Mouse (Mus musculus) MEL (cell line): ENCODE measurements around the gene Tnfrsf13b. TPM values are rescaled to one million over a fixed set of nuclear protein-coding genes. Genes with fewer than 3 reads are reported as not detected.
A peak's percentile ranks its signal among the peaks of the same experiment; 100 is the strongest.
"Not testable (repeated sequence)": the region's sequence is repeated elsewhere in the genome, so short reads cannot be mapped to it uniquely, and the experiment has no call there.

Experiments
- DNase-seq: peaks from one replicate; pipeline ENCODE4 v3.0.0; 2011; ENCODE audit warnings: low read depth, low spot score
- H3K27ac ChIP-seq: 2 replicates; pipeline ENCODE4 v1.5.1; 2012; ENCODE audit warnings: low read depth, mild to moderate bottlenecking, control low read depth, low read length, moderate library complexity; ENCODE audit not compliant: control insufficient read depth
- H3K27me3 ChIP-seq, 2 experiments: fragments of 150-350 bp in 1 of 2; sonication (generic) in 1 of 2; 2 replicates each; pipeline ENCODE4 v1.6.1; 2012; ENCODE audit warnings: low read length in 2 of 2, mild to moderate bottlenecking in 2 of 2, improper control_type of control experiment in 1 of 2, moderate library complexity in 1 of 2; ENCODE audit not compliant: insufficient read depth in 2 of 2, control insufficient read depth in 1 of 2
- H3K36me3 ChIP-seq, 2 experiments: 2 replicates each; pipeline ENCODE4 v1.6.1; 2012 to 2014; ENCODE audit warnings: low read length in 2 of 2, improper control_type of control experiment in 1 of 2, inconsistent platforms in 1 of 2, mild to moderate bottlenecking in 1 of 2; ENCODE audit not compliant: insufficient read depth in 2 of 2, control insufficient read depth in 1 of 2
- H3K4me1 ChIP-seq, 2 experiments: fragments of 150-350 bp in 1 of 2; sonication (generic) in 1 of 2; 2 replicates each; pipeline ENCODE4 v1.6.1; 2012; ENCODE audit warnings: low read length in 2 of 2, improper control_type of control experiment in 1 of 2, mild to moderate bottlenecking in 1 of 2; ENCODE audit not compliant: insufficient read depth in 2 of 2, control insufficient read depth in 1 of 2
- H3K4me3 ChIP-seq, 2 experiments: fragments of 150-350 bp in 1 of 2; sonication (generic) in 1 of 2; 2 replicates each; pipeline ENCODE4 v1.5.1; 2012; ENCODE audit warnings: low read depth in 2 of 2, low read length in 2 of 2, mild to moderate bottlenecking in 2 of 2, moderate library complexity in 2 of 2, control low read depth in 1 of 2, improper control_type of control experiment in 1 of 2; ENCODE audit not compliant: control insufficient read depth in 1 of 2, insufficient read depth in 1 of 2
- H3K79me2 ChIP-seq: 2 replicates; pipeline ENCODE4 v1.6.1; 2012; ENCODE audit warnings: mild to moderate bottlenecking, low read length, moderate library complexity; ENCODE audit not compliant: control insufficient read depth, poor library complexity, insufficient read depth
- H3K9ac ChIP-seq: 2 replicates; pipeline ENCODE4 v1.6.1; 2012; ENCODE audit warnings: low read depth, mild to moderate bottlenecking, control low read depth, low read length, moderate library complexity; ENCODE audit not compliant: control insufficient read depth, poor library complexity, severe bottlenecking
- H3K9me3 ChIP-seq: fragments of 150-350 bp; sonication (generic); replicated peaks from 2 replicates; pipeline ENCODE4 v1.6.1; 2012; ENCODE audit warnings: mild to moderate bottlenecking, low read length, improper control_type of control experiment, moderate library complexity; ENCODE audit not compliant: insufficient read depth
- CHD1 ChIP-seq: IDR thresholded peaks from 2 replicates; pipeline ENCODE4 v1.6.1; 2012; ENCODE audit warnings: low read depth, mild to moderate bottlenecking, inconsistent platforms, low read length, improper control_type of control experiment
- CTCF ChIP-seq, 3 experiments: IDR thresholded peaks in 2 of 3; conservative IDR thresholded peaks in 1 of 3; 2 replicates each; pipeline ENCODE4 v1.5.1; 2011 to 2012; ENCODE audit warnings: low read length in 3 of 3, low read depth in 2 of 3, mild to moderate bottlenecking in 2 of 3, improper control_type of control experiment in 1 of 3, inconsistent platforms in 1 of 3, mixed read lengths in 1 of 3, moderate library complexity in 1 of 3; ENCODE audit not compliant: control insufficient read depth in 1 of 3, insufficient read depth in 1 of 3, poor library complexity in 1 of 3, severe bottlenecking in 1 of 3
- ELF1 ChIP-seq: IDR thresholded peaks from 2 replicates; pipeline ENCODE4 v1.6.1; 2014; ENCODE audit warnings: low read depth, mild to moderate bottlenecking, inconsistent platforms, low read length, improper control_type of control experiment, moderate library complexity
- EP300 ChIP-seq, 2 experiments: IDR thresholded peaks; 2 replicates each; pipeline ENCODE4 v1.6.1; 2011; ENCODE audit warnings: improper control_type of control experiment in 2 of 2, low read length in 2 of 2, low read depth in 1 of 2, mild to moderate bottlenecking in 1 of 2
- ETS1 ChIP-seq: IDR thresholded peaks from 2 replicates; pipeline ENCODE4 v1.6.1; 2012; ENCODE audit warnings: low read depth, mild to moderate bottlenecking, inconsistent platforms, low read length, improper control_type of control experiment, moderate library complexity
- GABPA ChIP-seq: IDR thresholded peaks from 2 replicates; pipeline ENCODE4 v1.6.1; 2012; ENCODE audit warnings: low read depth, mild to moderate bottlenecking, inconsistent platforms, low read length, improper control_type of control experiment, moderate library complexity
- HCFC1 ChIP-seq: IDR thresholded peaks from 2 replicates; pipeline ENCODE4 v1.6.1; 2012; ENCODE audit warnings: low read depth, mild to moderate bottlenecking, inconsistent platforms, low read length, improper control_type of control experiment, moderate library complexity
- KAT2A ChIP-seq: conservative IDR thresholded peaks from 2 replicates; pipeline ENCODE4 v1.6.1; 2012; ENCODE audit warnings: low read depth, low read length, improper control_type of control experiment, inconsistent platforms
- MAFK ChIP-seq: IDR thresholded peaks from 2 replicates; pipeline ENCODE4 v1.6.1; 2011; ENCODE audit warnings: low read depth, mild to moderate bottlenecking, low read length, improper control_type of control experiment, borderline replicate concordance
- MAX ChIP-seq: IDR thresholded peaks from 2 replicates; pipeline ENCODE4 v1.6.1; 2011; ENCODE audit warnings: low read length, improper control_type of control experiment
- MEF2A ChIP-seq: IDR thresholded peaks from 2 replicates; pipeline ENCODE4 v1.6.1; 2014; ENCODE audit warnings: low read depth, mild to moderate bottlenecking, inconsistent platforms, low read length, improper control_type of control experiment; ENCODE audit not compliant: poor library complexity, insufficient replicate concordance, severe bottlenecking; ENCODE audit errors: extremely low read depth
- MXI1 ChIP-seq: IDR thresholded peaks from 2 replicates; pipeline ENCODE4 v1.6.1; 2011; ENCODE audit warnings: mild to moderate bottlenecking, low read depth, low read length, improper control_type of control experiment
- MYB ChIP-seq: IDR thresholded peaks from 2 replicates; pipeline ENCODE4 v1.6.1; 2011; ENCODE audit warnings: mild to moderate bottlenecking, low read depth, low read length, improper control_type of control experiment
- MYC ChIP-seq: IDR thresholded peaks from 2 replicates; pipeline ENCODE4 v1.6.1; 2011; ENCODE audit warnings: low read depth, mild to moderate bottlenecking, low read length, improper control_type of control experiment, moderate library complexity
- NRF1 ChIP-seq: IDR thresholded peaks from 2 replicates; pipeline ENCODE4 v1.6.1; 2014; ENCODE audit warnings: low read depth, mild to moderate bottlenecking, inconsistent platforms, low read length, improper control_type of control experiment, moderate library complexity; ENCODE audit not compliant: poor library complexity, insufficient read depth, severe bottlenecking
- POLR2AphosphoS2 ChIP-seq: IDR thresholded peaks from 2 replicates; pipeline ENCODE4 v1.6.1; 2011; ENCODE audit warnings: low read length, improper control_type of control experiment
- SIN3A ChIP-seq: IDR thresholded peaks from 2 replicates; pipeline ENCODE4 v1.6.1; 2012; ENCODE audit warnings: low read length, improper control_type of control experiment, inconsistent platforms
- SMC3 ChIP-seq: IDR thresholded peaks from 2 replicates; pipeline ENCODE4 v1.6.1; 2011; ENCODE audit warnings: low read depth, low read length, improper control_type of control experiment
- TAL1 ChIP-seq: IDR thresholded peaks from 2 replicates; pipeline ENCODE4 v1.6.1; 2012; ENCODE audit warnings: mild to moderate bottlenecking, inconsistent platforms, low read length, moderate library complexity, mixed read lengths
- TBP ChIP-seq: IDR thresholded peaks from 2 replicates; pipeline ENCODE4 v1.8.0; 2011; ENCODE audit warnings: low read depth, low read length, improper control_type of control experiment
- TCF12 ChIP-seq: IDR thresholded peaks from 2 replicates; pipeline ENCODE4 v1.6.1; 2014; ENCODE audit warnings: low read depth, mild to moderate bottlenecking, inconsistent platforms, low read length, improper control_type of control experiment, moderate library complexity
- UBTF ChIP-seq: IDR thresholded peaks from 2 replicates; pipeline ENCODE4 v1.6.1; 2012; ENCODE audit warnings: low read depth, mild to moderate bottlenecking, inconsistent platforms, low read length, improper control_type of control experiment, moderate library complexity, borderline replicate concordance; ENCODE audit not compliant: insufficient read depth
- ZC3H11A ChIP-seq: IDR thresholded peaks from 2 replicates; pipeline ENCODE4 v1.6.1; 2012; ENCODE audit warnings: low read depth, mild to moderate bottlenecking, inconsistent platforms, low read length, improper control_type of control experiment
- ZMIZ1 ChIP-seq: IDR thresholded peaks from 2 replicates; pipeline ENCODE4 v1.6.1; 2012; ENCODE audit warnings: low read depth, mild to moderate bottlenecking, inconsistent platforms, low read length, improper control_type of control experiment, moderate library complexity
- ZNF384 ChIP-seq: IDR thresholded peaks from 2 replicates; pipeline ENCODE4 v1.6.1; 2012; ENCODE audit warnings: low read depth, mild to moderate bottlenecking, inconsistent platforms, low read length, improper control_type of control experiment
- polyA plus RNA-seq, 2 experiments: library from polyadenylated mRNA; stranded (reverse) in 1 of 2; unstranded in 1 of 2; fragments of >175 nt in 1 of 2; fragments of >200 nt in 1 of 2; gene quantifications; 2 replicates each; pipeline versions ENCODE4 v1.2.1 to v1.2.4; 2012; ENCODE audit warnings: low replicate concordance in 2 of 2, low read depth in 1 of 2; ENCODE audit not compliant: insufficient read length in 2 of 2, insufficient read depth in 1 of 2, missing spikeins in 1 of 2
- total RNA-seq: library from RNA; depleted of rRNA; stranded (reverse); fragments of 300-350 nt; gene quantifications from 2 replicates; pipeline ENCODE4 v1.2.3, GENCODE M21; 2012

Tnfrsf13b gene
- total and polyA plus RNA-seq, 3 experiments = 7.7 to 17.9 TPM; not detected in 1

- H3K27ac ChIP-seq = no peak overlapping the region
- H3K9me3 ChIP-seq = no peaks in the 10 kb centered on the region
- peaks cover 4 to 5% of the 10 kb centered on the region in 2 experiments; a peak in 2 of 4 replicates for H3K4me1 ChIP-seq
- no peak for TF ChIP-seq EP300 (IDR thresholded peaks at IDR 0.05; ENCODE audit: low read depth in 1 of 2, low read length in 2 of 2)
- TF ChIP-seq UBTF = no peak
- no peak for TF ChIP-seq MEF2A
- TF ChIP-seq ZMIZ1 = no peak
- no peak for TF ChIP-seq MYB
- no peak for TF ChIP-seq CHD1
- no peaks in the 10 kb centered on the region for H3K27me3 ChIP-seq
- no peak for DNase-seq
- H3K9ac ChIP-seq = no peak overlapping the region
- no peak overlapping the region for H3K4me3 ChIP-seq
- H3K79me2 ChIP-seq = peaks cover 24% of the 10 kb centered on the region
- peaks cover 2 to 6% of the 10 kb centered on the region in 2 experiments; a peak in 3 of 4 replicates for H3K36me3 ChIP-seq
Observed at GRCm38 (mm10) chr11:61170184-61170583, 43.6 kb downstream of the Tnfrsf13b start.

GRCm38 (mm10) chr11:61173477-61173876 lies 46.9 kb downstream of the Tnfrsf13b start:
- not testable (repeated sequence) for H3K27ac ChIP-seq, H3K27me3 ChIP-seq, H3K9me3 ChIP-seq, DNase-seq, H3K4me3 ChIP-seq, H3K9ac ChIP-seq
- peak; percentile 77 for TF ChIP-seq TBP
- Histone ChIP-seq H3K36me3 (peaks cover 0 to 18% of the 10 kb centered on the region in 2 experiments; a peak in 2 of 4 replicates), H3K4me1 (peaks cover 13 to 14% of the 10 kb centered on the region in 2 experiments), H3K79me2 (peaks cover 24% of the 10 kb centered on the region)

- peak overlapping the region; percentile 79 for H3K9ac ChIP-seq
- no peaks in the 10 kb centered on the region for H3K9me3 ChIP-seq
- H3K4me1 ChIP-seq = peaks cover 12 to 13% of the 10 kb centered on the region in 2 experiments
- H3K27me3 ChIP-seq = no peaks in the 10 kb centered on the region; a peak in 1 of 4 replicates
- peaks cover 22% of the 10 kb centered on the region for H3K79me2 ChIP-seq
- DNase-seq = peak; percentile 76
- peaks cover 0 to 18% of the 10 kb centered on the region in 2 experiments; a peak in 2 of 4 replicates for H3K36me3 ChIP-seq
- H3K27ac ChIP-seq = peak overlapping the region; percentile 60
- H3K4me3 ChIP-seq = peak overlapping the region; percentile 78 to 85
- TF ChIP-seq MAFK (no peak), TBP (no peak), GABPA (no peak), TAL1 (no peak), SMC3 (no peak), NRF1 (no peak), MXI1 (peak; percentile 71; the same call in 1 of the 2 replicates), ZNF384 (no peak), ETS1 (no peak), SIN3A (peak; percentile 51; the same call in 1 of the 2 replicates), ELF1 (0 out of 2 replicates have a peak, but pooled peaks have one; percentile 7), MAX (no peak), UBTF (no peak), POLR2AphosphoS2 (no peak), MYC (no peak), TCF12 (no peak), HCFC1 (no peak), CTCF (IDR thresholded peaks at IDR 0.05 in 2 of 3, conservative IDR thresholded peaks at IDR 0.05 in 1 of 3; ENCODE audit: control insufficient read depth in 1 of 3, insufficient read depth in 1 of 3, low read depth in 2 of 3, low read length in 3 of 3, poor library complexity in 1 of 3, severe bottlenecking in 1 of 3) (peak; percentile 20 to 27 (median 20); a peak in 3 of 6 replicates), KAT2A (no peak), ZC3H11A (no peak)
Observed at GRCm38 (mm10) chr11:61174291-61174820, 47.8 kb downstream of the Tnfrsf13b start.
